Mouse (Mus musculus): ENCODE results near the gene Cgn. TPM values are rescaled to one million over a fixed set of nuclear protein-coding genes. Genes with fewer than 3 reads are reported as not detected.

Gene Cgn
- polyA plus RNA-seq, 1 experiment from 2014 or later = 42.1 TPM

DNA sequence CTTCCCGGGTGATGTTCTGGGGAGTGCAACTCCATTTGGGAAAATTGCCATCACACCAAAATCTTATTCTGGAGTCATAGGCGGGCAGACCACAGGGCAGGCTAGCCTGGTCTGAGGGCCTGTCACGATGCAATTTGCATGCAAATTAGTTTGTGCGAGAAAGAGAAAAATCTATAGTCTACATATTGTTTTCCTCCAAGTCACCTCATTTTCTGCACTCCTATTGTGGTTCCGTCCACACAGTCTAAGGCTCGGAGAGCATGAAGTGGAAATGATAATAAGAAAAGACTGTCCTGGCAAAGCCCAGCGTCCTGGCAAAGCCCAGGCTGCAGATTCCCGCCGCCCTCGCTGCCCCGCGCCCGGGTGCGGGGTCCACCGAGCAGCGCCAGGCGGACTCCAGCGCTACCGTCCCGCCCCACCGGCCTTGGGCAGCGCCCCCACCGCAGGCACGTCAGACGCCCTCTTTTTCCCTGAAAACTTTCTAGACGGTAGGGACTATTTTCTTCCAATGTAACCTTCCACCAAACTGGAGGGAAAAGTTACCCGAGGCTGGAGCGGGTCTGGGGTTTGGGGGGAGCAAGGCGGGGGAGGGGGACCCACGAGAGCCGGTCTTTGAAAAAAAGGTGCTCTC lies 34.8 kb upstream of the Cgn start:
- Histone ChIP-seq H3K4me2 (replicated peaks; ENCODE audit: low read depth) (peak overlapping the region; percentile 87), H3K27me3 (replicated peaks; ENCODE audit: control insufficient read depth, insufficient read depth, low read length) (no peaks in the 10 kb centered on the region), H3K36me3 (ENCODE audit: control insufficient read depth, insufficient read depth) (no peaks in the 10 kb centered on the region), H3K4me1 (replicated peaks; ENCODE audit: control insufficient read depth, insufficient read depth, low read length) (no peaks in the 10 kb centered on the region), H3K9me3 (ENCODE audit: control insufficient read depth) (no peaks in the 10 kb centered on the region), H3K9ac (ENCODE audit: low read depth, low read length) (peak overlapping the region; percentile 78), H3K4me3 (ENCODE audit: low read depth, low read length) (peak overlapping the region; percentile 58), H3K27ac (ENCODE audit: low read depth, low read length) (peak overlapping the region; percentile 22; the same call in 1 of the 2 replicates)
- peak; percentile 38; the same call in 1 of the 2 replicates for ATAC-seq
- WGBS = 3% methylated on average over 31 of the region's 31 CpGs
- peak; percentile 24; the same call in 1 of the 2 replicates for TF ChIP-seq CTCF (IDR thresholded peaks at IDR 0.05; ENCODE audit: low read depth)

DNA sequence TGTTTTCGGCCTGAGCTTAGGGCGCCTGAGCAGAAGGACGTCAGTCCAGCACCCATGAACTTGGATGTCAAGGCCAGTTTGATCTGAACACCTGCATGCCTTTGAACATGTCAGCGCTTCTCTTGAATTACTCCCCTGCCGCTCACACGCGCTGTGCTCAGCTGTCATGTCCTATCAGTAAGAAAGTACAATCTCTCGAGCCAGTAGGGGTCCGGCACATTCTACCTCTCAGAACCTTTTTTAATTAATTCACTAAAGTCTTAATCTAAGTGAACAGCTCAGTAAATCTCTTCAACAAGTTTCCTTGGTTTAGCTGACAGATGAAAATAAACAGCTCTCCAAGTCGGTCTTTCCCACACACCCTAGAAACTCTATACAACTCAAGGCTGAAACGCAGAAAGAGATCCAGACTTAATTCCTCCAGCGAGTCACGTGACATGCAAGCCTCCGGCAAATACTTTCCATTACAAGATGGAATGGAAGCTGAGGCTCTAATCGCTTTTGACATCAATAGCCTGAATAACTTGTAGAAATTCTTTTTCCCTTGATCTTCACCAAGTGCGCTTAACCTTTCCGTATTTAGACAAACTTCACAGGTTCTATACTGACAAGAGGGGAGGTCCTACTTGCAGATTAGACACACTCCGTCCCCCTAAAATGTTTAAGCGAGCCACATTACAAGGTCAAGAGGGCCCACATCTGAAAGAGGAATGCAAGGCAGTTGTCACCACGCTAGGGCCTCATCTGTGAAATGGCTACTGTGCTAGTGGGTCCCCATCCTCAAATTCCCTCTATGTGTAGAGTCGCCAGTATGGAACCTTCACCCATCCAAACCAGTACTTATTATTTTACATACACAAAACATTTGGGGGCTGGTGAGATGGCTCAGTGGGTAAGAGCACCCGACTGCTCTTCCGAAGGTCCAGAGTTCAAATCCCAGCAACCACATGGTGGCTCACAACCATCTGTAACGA lies 33.4 kb upstream of the Cgn start:
- TF ChIP-seq CTCF (IDR thresholded peaks at IDR 0.05; ENCODE audit: low read depth) = no peak
- Histone ChIP-seq H3K36me3 (ENCODE audit: control insufficient read depth, insufficient read depth) (no peaks in the 10 kb centered on the region), H3K4me3 (ENCODE audit: low read depth, low read length) (no peak overlapping the region), H3K4me1 (replicated peaks; ENCODE audit: control insufficient read depth, insufficient read depth, low read length) (no peaks in the 10 kb centered on the region), H3K27ac (ENCODE audit: low read depth, low read length) (no peak overlapping the region), H3K4me2 (replicated peaks; ENCODE audit: low read depth) (no peak overlapping the region), H3K27me3 (replicated peaks; ENCODE audit: control insufficient read depth, insufficient read depth, low read length) (no peaks in the 10 kb centered on the region), H3K9ac (ENCODE audit: low read depth, low read length) (no peak overlapping the region), H3K9me3 (ENCODE audit: control insufficient read depth) (no peaks in the 10 kb centered on the region)
- 75% methylated on average over 23 of the region's 24 CpGs for WGBS
- no peak for ATAC-seq

DNA sequence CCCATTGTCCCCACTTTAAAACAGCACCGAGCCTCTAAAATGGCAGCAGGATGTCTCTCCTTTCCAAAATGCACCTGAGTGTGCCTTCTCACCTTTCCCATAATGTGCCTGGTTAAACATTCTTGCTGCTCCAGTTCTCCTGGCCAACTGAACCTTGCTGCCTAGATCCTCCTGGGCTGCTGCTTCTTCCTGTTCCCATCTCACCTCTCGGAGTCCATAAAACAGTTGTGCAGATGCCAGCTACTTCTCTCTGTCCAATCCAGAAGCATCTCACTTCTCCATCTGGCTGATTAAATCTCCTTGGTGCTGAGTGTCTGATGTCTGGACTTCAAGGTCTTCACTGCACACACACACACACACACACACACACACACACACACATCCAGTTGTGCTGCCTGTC lies 31.4 kb upstream of the Cgn start:
- Histone ChIP-seq H3K4me1 (replicated peaks; ENCODE audit: control insufficient read depth, insufficient read depth, low read length) (no peaks in the 10 kb centered on the region), H3K36me3 (ENCODE audit: control insufficient read depth, insufficient read depth) (no peaks in the 10 kb centered on the region), H3K4me2 (replicated peaks; ENCODE audit: low read depth) (no peak overlapping the region), H3K9me3 (ENCODE audit: control insufficient read depth) (no peaks in the 10 kb centered on the region), H3K27me3 (replicated peaks; ENCODE audit: control insufficient read depth, insufficient read depth, low read length) (no peaks in the 10 kb centered on the region), H3K27ac (ENCODE audit: low read depth, low read length) (no peak overlapping the region), H3K9ac (ENCODE audit: low read depth, low read length) (no peak overlapping the region), H3K4me3 (ENCODE audit: low read depth, low read length) (no peak overlapping the region)
- no peak for ATAC-seq
- WGBS = 76% methylated on average over 2 of the region's 2 CpGs
- TF ChIP-seq CTCF (IDR thresholded peaks at IDR 0.05; ENCODE audit: low read depth) = no peak

DNA sequence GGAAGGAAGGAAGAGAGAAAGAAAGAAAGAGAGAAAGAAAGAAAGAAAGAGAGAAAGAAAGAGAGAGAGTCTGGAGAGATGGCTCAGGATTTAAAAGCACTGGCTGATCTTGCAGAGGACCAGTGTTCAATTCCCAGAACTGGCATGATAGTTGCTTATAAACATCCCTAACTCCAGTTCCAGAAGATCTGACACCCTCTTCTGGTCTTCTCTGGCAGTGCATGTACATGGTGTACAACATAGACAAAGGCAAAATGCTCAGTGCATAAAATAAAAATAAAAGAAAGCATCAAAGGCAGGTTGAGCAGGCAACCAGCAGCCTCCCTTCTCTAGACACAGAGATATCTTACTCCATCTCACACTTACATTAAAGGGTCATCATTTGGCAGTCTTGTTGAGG lies 29.3 kb upstream of the Cgn start:
- TF ChIP-seq CTCF (IDR thresholded peaks at IDR 0.05; ENCODE audit: low read depth) = 0 out of 2 replicates have a peak, but pooled peaks have one; percentile 31
- H3K4me2 ChIP-seq (replicated peaks; ENCODE audit: low read depth) = no peak overlapping the region
- no peaks in the 10 kb centered on the region for H3K27me3 ChIP-seq (replicated peaks; ENCODE audit: control insufficient read depth, insufficient read depth, low read length)
- no peaks in the 10 kb centered on the region for H3K4me1 ChIP-seq (replicated peaks; ENCODE audit: control insufficient read depth, insufficient read depth, low read length)
- H3K4me3 ChIP-seq (ENCODE audit: low read depth, low read length) = no peak overlapping the region
- no peak for ATAC-seq
- no peaks in the 10 kb centered on the region for H3K36me3 ChIP-seq (ENCODE audit: control insufficient read depth, insufficient read depth)
- no peak overlapping the region for H3K9ac ChIP-seq (ENCODE audit: low read depth, low read length)
- H3K9me3 ChIP-seq (ENCODE audit: control insufficient read depth) = no peaks in the 10 kb centered on the region
- H3K27ac ChIP-seq (ENCODE audit: low read depth, low read length) = no peak overlapping the region

DNA sequence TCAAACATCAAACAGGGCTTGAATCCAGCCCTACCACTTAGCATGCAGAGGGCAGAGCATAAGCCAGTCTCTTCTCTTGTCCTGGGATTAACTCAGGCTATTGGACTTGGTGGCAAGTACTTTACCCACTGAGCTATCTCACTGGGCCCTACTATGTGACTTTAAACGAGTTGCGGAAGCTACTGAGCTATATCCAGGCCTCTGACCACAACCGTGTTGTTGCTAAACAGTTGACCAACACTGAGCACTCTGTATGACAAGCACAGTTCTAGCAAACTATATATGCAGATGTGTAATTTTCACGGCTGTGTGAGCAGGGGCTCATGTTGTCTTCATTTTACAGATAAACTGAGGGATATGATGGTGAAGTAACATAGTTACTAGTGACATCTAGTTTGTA lies 28.4 kb upstream of the Cgn start:
- Histone ChIP-seq H3K4me2 (replicated peaks; ENCODE audit: low read depth) (no peak overlapping the region), H3K9ac (ENCODE audit: low read depth, low read length) (no peak overlapping the region), H3K4me3 (ENCODE audit: low read depth, low read length) (no peak overlapping the region), H3K36me3 (ENCODE audit: control insufficient read depth, insufficient read depth) (no peaks in the 10 kb centered on the region), H3K9me3 (ENCODE audit: control insufficient read depth) (no peaks in the 10 kb centered on the region), H3K27ac (ENCODE audit: low read depth, low read length) (no peak overlapping the region), H3K4me1 (replicated peaks; ENCODE audit: control insufficient read depth, insufficient read depth, low read length) (no peaks in the 10 kb centered on the region), H3K27me3 (replicated peaks; ENCODE audit: control insufficient read depth, insufficient read depth, low read length) (no peaks in the 10 kb centered on the region)
- no peak for ATAC-seq
- TF ChIP-seq CTCF (IDR thresholded peaks at IDR 0.05; ENCODE audit: low read depth) = no peak
- 84% methylated on average over 4 of the region's 4 CpGs for WGBS

DNA sequence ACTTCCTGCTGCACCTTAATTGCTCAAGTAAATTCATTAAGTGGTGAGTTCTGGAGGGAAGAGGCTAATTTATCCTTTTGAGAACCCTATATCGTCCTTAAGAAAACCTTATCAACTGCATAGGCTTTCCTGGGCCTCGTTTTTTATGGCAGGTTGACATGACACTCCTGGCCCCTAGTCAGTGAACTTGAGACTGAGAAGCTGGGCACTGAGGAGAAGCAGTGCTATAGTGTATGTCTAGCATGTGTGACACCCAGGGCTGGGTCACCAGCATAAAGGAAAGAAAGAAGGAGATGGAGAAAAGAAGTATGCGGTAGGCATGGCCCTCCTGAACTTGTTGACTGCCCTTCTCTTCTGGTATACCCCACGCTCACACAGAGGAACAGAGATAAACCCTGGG lies 27.8 kb upstream of the Cgn start:
- Histone ChIP-seq H3K4me3 (ENCODE audit: low read depth, low read length) (no peak overlapping the region), H3K9ac (ENCODE audit: low read depth, low read length) (no peak overlapping the region), H3K4me2 (replicated peaks; ENCODE audit: low read depth) (no peak overlapping the region), H3K9me3 (ENCODE audit: control insufficient read depth) (no peaks in the 10 kb centered on the region), H3K27me3 (replicated peaks; ENCODE audit: control insufficient read depth, insufficient read depth, low read length) (no peaks in the 10 kb centered on the region), H3K27ac (ENCODE audit: low read depth, low read length) (no peak overlapping the region), H3K36me3 (ENCODE audit: control insufficient read depth, insufficient read depth) (no peaks in the 10 kb centered on the region), H3K4me1 (replicated peaks; ENCODE audit: control insufficient read depth, insufficient read depth, low read length) (no peaks in the 10 kb centered on the region)
- no peak for TF ChIP-seq CTCF (IDR thresholded peaks at IDR 0.05; ENCODE audit: low read depth)
- ATAC-seq = no peak
- 63% methylated on average over 4 of the region's 4 CpGs for WGBS
